Mouse (Mus musculus) kidney, postnatal 14 days (tissue): Measurements from ENCODE around the gene Tada2a.

Experiments used
- DNase-seq: peaks from one replicate; pipeline ENCODE4 v3.0.0; 2022; ENCODE audit warnings: mixed read lengths

The Tada2a gene

DNA sequence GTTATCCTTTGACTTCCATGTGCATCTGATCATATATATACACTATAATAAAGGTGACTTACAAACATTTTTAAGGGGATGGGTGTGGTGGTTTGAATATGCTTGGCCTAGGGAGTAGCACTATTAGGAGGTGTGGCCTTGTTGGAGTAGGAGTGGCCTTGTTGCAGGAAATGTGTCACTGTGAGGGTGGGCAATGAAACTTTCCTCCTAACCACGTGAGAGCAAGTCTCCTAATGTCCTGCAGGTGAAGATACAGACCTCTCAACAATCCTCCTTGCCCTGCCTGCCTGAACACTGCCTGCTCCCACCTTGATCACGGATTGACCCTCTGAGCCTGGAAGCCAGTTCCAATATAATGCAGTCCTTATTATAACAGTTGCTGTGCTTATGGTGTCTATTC lies 22.3 kb downstream of the Tada2a start:
- no peak for DNase-seq

DNA sequence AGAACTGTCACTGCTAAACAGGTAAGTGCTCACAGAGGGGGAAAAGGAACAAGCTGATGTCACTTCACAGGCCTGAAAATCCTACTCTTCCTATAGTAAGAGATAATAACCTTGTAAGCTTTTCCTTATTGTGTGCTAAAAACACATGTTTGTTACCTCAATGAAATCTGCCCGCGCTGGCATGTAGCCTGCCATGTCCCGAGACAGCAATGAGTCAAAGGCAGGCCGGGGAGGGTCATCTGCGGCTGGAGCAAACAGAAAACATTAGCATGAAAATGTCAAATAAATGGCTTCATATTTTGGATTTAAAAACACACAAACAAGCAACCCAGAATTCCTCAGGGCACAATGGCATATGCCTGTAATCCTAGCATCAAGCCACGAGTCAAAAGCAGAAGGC lies 25.4 kb downstream of the Tada2a start:
- DNase-seq, result no peak

DNA sequence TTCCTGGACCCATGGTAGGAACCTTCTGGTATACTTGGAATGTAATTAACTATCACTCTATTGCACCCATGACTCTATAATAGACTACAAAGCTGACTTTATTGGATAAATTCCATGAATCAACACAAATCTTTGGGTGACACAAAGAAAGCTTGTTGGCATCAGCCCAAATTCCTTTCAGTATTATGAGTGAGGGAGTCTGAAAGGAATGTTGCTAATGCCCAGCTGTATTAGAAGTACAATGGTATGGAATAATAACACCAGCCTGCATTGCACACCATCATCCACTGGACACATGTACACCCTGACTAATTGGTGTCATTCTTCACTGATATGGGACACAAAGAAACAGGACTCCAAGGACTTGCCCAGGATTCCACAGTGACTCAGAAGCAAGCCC lies 28.2 kb downstream of the Tada2a start:
- DNase-seq, result no peak

DNA sequence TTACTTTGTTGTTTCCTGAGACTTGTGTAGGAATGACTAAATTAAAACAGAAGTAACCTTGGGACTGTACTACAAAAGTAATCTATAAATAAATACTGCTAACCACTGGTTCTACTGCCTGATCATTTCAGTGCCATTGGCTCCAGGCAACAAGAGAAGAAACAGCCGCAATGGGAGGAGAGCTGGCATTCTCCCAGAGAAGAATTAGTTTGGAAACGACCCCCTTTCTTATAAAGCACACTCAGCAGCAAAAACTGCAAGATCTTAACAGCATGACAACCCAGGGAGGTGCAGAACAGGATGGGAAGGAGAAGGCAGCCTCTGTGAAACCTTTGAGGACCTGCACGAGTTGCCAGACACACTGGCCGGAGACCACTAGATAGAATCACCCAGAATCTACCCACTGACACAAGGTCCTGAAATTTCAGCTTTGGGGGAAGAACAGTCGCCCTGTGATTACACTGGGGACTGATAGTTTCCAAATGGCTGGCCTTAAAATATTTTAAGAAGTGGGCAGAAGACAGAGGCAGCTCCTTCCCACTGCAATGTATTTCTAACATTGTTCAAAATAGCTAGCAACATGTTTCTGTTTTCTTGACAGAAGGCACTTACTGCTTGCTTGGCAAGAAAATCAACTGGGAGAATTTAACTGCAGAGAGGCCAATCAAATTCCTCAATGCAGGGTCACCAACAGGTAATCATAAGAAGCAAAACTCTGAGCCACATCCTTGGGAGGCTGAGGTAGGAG lies 32.0 kb downstream of the Tada2a start:
- no peak for DNase-seq

DNA sequence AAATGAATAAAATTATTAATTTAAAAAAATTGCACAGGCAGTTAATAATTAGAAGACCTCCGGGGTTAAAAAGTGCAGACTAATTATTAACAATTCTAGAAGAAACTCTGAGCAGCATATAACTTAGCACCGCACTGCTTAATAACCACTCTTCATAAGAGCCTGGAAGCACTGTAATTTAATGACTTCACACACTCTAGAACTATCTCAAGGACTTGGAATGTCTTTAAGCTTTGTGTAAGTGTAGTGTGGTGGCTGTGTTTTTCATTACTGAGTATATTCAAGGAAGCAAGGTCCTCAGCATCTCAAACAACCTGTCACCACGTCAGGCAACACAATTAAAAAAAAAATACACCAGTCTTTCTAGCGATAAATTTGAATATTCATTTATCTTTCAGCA lies 34.3 kb downstream of the Tada2a start:
- no peak for DNase-seq

DNA sequence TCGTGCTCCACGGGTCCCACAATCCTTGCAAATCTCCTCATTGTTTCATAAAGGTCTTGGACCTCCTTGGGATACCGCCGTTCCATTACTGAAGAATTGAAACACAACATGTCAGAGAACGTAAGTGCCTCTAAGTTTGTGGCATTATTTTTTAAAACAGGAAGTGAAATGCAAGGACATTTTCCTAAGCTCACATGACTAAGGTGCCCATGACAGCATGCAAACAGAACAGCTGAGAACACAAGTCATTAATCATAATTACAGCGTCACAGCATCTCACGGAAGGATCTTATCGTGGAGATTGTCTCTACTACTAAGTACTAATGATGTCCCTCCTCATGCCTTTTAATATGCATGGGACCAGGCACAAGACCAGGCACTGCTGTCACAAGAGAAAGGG lies 38.8 kb downstream of the Tada2a start:
- no peak for DNase-seq

DNA sequence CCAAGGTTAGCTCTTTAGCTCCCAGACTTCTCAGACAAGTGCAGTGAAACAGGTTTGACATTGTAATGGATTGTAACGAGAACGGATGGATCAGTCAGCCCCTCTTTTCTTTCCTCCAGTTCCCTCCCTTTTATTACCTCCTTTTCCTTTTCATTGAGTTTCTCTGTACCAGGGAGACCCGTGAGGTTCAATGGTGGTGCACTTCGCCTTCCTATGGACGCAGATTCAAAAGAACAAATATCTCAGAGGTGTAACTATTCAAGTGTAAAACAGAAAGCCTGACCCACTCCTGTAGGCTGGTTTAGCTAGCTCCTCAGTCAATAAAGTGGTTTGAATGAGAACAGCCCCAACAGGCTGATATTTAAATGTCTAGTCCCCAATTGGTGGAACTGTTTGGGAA lies 47.5 kb downstream of the Tada2a start:
- DNase-seq, result no peak

DNA sequence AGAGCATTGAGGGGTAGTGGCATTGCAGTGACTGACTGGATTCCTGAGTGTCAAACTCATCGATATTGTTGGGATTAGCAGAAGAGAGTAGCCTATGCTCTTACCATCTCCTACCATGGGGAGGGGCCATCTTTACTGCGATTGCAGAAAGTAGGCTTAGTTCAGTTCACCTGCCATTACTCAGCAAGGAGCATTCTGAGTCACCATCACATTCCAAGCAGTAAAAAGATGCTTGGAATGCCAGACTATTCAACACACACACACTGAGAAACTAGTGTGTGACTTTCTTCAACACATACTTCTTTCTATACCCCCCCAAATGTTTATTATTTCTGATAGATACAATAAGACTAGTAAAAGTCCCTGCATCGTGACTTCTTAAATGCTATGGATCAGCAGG lies 49.1 kb downstream of the Tada2a start:
- no peak for DNase-seq

DNA sequence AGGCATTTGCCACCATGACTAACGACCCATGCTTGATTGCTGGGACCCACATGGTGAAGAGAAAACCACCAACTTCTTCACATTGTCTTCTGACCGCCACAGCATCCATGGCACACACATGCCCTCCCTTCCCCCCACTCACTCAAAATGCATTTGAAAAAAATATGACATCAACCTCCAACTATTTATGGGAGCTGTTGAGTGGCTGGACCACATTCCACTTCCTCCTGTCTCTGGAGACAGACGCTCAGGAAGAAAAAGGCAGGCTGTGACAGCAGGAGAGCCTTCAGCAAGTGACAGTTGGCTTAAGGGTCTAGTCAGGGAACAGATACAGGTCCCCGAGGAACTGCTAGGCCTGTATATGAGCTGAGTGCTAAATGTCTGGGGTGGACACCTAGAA lies 49.5 kb downstream of the Tada2a start:
- DNase-seq, result no peak

DNA sequence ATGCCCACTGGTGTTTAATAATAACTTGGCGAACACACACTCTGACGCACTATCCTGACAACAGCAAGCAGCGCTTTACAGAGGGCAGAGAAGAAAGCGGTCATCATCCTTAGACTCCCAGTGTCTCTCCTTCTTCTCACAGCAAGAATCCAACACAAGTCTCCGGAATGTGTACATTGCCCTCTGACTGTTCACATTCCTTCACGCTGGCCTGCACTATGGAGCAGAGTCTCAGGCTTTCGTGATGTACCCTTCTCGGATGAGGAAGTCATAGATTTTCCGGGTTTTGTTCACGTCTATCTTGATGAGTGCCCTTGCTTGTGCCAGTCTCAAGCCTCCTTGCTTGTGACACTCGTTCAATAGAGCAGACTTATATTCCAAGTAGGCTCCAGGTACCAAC lies 50.0 kb downstream of the Tada2a start:
- DNase-seq, result peak; percentile 49

DNA sequence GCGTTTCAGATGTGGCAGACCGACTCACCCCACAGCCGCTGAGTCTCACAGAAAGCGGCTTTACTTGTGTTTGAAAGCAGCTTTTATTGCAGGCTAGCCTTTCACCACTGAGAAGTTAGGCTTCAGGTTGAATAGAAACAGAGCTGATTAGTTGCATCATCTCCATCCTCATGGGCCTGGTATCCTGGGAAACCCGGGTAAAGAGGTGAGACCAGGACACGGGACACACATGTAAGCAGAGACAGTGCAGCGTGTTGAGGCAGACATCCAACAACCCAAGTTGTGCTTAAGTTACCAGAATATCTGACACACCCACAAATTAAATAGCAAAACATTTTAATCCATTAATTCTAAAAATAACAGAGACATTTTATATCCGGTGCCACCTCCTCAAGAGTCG lies 50.8 kb downstream of the Tada2a start:
- DNase-seq, result no peak

DNA sequence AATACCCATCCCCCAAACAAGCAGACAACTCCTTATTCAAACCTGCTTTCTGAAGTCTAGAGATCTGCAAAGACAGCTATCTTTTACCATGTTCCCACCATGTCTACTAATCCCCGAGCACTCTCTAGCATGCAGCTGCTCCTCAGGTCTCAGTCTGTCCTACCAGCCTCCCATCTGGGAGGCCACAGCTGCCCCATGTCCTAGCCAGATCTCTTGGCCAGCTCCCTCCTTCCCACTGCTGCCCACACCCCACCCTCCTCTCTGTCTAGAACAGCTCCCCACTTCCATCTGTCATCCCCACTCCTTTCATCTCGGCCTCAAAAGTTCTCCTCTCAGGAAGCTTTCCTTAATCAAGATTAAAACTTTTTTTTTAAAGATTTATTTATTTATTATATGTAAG lies 52.4 kb downstream of the Tada2a start:
- no peak for DNase-seq

DNA sequence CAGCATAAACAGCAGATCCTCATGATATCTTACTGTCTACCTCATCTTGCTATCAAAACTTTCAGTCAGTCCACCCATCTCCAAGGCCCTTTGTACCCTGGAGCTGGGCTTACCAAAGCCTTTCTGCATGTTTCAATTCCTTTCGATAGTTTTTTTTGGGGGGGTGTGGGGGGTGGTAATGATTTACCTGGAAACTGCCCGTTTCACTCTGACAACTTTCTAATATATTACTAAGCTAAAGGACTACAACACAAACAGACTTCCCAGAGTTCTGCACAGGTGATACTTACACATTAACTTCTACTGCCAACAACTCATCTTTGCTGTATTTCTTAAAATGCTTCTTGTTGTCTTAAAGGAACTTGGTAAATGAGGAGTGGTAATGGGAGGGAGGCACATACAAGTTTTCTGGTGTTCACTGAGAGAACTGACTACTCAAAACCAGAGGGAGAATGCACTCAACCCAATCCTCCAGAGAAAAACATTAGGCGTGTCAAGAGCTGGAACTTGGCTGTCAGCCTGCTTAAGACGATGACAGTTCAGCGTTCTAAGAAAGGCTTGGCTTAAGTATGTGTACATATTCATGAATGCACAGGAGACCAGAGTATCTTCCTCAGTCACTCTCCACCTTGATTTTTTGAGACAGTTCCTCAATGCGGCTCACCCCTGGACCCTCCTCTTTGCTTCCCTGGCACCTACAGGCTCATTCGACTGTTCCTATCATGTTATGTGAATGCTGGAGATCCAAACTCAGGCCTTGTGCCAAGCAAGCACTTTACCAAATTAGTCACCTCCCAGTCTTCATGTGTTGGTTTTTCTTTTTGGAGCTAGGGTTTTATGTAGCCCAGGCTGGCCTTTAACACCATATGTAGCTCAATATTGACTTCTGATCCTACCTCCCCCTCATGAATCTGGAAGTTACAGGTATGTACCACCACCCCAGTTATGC lies 55.3 kb downstream of the Tada2a start:
- peak; percentile 70 for DNase-seq

DNA sequence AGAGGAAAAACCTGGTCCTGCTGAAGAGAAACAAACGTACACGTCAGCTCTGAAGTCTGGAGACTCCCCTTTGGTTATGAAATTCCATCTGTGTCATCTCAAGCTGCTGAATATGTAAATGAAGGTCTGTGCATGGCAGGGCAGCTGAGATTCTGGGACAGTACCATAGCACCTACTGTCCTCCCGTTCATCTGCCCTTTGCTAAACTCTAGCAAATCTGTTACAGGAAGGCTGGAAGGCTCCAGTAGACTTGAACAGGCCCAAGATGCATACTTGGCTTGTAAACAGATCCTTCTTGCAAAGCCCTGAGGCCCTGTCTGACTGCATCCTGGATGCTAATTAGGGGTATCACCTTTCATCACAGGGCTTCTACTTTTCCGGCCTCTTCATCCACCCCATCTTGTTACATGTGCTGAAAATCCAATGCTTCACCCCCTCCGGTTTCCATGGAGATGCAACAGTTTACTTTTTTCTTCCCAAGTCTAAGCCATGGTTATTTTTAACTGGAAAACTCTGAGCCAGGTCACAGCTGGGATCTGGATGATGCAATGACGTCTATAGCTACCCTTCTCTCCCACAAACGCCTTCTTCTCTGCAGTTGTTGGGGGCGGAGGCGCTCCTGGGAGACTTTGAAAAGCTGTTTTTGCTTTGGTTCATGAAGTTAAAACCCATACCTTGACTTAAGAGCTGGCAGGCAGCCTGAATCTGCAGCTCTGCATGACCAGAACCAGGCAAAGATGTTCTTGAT lies 56.3 kb downstream of the Tada2a start:
- DNase-seq, result peak; percentile 34

DNA sequence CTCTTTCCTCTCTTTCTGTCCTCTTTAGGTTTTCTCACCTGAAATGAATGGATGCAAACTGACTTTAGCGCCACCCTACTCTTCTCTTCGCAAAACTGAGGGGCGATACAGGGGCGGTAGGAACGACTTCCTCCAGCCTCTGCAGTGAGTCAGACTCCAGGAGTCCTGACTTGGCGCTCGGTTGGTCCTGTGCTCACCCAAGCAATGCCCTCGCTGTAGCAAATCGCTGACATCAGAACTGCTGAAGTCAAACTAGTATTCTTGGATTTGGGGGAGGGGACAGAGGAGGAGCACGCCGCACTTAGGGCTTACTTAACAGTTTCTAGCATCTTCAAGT lies 60.4 kb downstream of the Tada2a start, which contains the start of gene Dusp14:
TSS of gene Dusp14 (minus strand) at position 228 of the 337 bp plus-strand sequence.
- peak; percentile 63 for DNase-seq

DNA sequence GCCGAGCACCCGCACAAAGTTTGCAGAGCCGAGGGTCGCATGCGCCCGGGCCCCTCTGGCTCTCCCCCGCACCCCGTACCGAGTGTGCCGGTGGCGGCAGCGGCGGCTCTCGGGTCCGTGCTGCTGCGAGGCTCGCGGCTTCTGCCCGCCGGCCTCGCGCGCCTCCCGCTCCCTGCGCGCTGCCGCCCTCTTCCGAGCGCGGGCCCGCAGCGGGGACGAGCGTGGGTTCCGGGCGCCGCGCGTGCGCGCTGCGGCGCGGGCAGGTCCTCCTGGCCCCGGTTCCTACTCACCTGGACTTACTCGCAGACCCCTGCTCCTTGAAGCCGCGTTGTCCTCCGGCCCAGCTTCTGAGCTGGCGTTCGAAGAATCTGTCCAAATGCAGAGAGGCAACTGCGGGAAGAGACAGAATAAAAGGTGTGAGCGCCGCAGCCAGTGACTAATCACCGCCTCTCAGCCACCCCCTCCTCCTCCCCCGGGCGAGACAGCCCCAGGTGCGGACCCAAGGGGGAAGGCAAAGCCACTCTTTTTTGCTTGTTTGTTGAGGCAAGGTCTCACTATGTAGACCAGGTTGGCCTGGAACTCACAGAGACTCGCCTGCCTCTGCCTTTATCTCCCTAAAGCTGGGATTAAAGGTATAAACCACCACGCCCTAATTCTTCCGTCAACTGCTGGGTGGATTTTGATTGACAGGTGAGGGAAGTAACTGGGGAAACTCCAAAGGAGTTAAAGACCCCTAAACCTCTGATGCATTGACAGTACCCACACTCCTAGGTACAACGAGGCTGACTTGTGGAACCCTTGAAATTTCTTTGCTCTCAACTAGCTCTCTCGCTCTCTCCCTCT lies 61.0 kb downstream of the Tada2a start:
- peak; percentile 81 for DNase-seq

DNA sequence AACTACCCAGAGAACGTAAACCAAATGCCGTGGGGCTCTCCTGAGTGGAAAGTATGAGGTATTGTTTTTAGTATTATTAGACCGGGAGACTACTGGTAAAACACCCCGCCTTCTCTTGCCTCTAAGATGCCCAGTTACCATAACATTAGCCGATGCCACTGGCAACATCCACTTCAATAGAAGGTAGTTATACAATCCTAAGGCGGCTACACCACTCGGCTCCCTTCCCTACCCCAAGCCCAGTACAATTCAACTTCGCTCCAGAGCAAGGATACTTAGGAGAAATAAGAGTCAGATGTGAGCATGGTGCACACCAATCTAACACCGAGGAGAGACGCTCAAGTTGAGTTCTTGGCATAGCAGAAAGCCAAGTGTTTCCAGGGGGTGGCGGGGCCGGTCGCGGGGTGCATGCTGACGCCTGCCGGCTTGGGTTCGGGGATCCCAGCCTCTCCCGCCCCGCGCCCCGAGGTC lies 61.6 kb downstream of the Tada2a start:
- no peak for DNase-seq

DNA sequence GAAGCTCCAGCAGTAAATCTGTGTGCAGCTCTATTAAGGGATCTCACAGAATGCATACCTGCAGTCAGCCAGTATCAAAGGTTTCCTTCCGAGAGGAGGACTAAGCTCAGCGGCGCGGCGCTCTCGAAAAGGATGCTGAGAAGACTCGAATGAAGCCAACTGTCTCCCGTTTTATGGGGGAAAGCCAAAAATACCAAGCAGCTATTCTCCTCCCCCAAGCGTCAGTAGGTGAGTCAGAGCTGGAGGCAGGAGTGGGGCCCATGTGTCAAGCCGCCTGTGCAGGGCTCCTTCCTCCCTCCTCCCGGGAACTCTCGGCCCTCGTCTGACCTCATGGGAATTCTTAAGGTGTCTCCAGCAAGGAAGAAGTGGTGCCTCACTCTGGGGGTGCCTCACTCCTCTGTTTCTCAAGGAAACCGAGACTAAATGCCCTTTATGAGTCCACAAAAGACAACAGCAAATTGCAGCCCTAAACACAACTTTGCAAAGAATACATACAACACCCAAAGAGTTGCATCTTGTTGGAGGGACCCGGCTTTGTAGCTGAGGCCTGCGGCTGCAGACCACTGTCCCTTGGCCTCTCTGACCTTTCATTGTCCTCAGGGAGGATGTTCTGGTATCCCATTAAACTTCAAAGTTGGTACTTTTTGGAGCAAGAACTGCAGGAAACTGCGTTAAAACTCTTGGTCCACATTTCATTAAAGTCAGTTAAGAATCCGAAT lies 62.3 kb downstream of the Tada2a start:
- DNase-seq, result peak; percentile 41

DNA sequence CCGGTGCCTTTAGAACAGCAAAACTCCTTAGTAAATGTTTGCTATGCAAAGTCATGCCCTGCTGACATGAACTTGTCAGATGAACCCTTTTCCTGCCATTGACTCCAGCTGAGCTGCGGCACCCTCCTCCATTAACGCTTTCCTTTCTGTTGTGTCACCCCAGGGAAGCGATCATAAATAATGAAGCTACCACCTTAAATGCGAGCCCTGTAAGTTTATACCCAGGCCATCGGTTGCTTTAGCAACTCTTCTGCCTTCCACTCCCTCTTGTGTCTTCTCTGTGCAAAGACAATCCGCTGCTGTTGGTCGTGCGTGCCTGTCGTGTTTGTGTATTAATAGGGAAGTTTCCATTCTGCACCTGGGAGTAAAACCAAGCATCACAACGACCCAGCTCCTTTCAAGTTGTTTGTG lies 63.3 kb downstream of the Tada2a start:
- peak; percentile 24 for DNase-seq

DNA sequence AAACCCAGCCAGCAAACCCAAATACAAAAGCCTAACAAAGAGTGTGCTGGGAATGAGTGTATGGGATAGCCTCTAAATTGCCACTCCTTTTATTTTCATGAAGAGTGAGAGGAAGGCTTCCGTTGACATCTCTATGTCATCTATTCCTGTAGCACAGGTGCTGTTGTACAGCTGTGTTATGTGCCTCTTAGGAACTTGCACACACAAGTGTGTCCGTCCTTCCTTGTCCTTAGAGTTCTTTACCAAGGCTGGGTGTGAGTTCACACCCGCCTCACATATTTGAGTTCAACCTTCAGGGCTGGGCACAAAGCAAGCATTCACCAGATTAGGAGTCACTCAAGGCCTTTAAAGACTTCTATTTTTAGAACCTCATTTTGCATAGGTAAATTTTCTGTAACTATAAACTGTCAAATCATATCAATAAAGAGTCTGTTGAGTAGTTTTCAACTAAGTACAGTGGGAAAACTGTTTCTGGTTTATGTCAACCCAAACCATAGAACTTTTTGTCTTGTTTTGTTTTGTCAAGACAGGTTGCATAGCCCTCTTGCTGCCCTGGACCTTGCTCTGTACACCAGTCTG lies 65.7 kb downstream of the Tada2a start:
- DNase-seq, result no peak

DNA sequence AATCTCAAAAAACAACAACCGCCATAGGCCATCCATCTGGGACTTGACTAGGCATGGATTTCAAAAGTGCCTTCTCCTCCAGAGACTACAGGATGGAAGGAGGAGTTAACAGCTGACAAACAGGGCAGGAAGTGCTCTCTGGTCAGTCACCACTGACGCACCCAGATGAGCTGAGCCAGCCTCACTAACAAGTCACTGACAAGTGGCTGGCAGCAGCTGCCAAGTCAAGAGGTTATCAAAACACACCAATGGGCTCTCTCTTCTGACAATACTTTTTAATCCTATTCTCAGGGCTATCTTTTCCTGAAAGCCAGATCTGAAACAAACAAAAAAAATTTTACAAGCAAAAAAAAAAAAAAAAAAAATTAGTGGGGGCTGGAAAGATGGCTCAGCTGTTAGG lies 66.6 kb downstream of the Tada2a start:
- peak; percentile 45 for DNase-seq
